Mouse (Mus musculus) hindbrain, embryonic 11.5 days (tissue): ENCODE results near the gene Hmga1b. TPM values are rescaled to one million over a fixed set of nuclear protein-coding genes. Genes with fewer than 3 reads are reported as not detected.

Experiments used
- ATAC-seq: fragments of 200-750 bp; cut with Nextera tagmentation; 2 replicates; pipeline ENCODE4 v1.8.0; 2017; ENCODE audit warnings: mild to moderate bottlenecking, moderate TSS enrichment, moderate library complexity; ENCODE audit not compliant: low FRiP score
- DNase-seq: peaks from one replicate; pipeline ENCODE4 v3.0.0-alpha.2; 2015; ENCODE audit warnings: low spot score
- H3K27ac ChIP-seq: fragments of 300-500 bp; sonication (generic); 2 replicates; pipeline ENCODE4 v1.5.1; 2014; ENCODE audit warnings: mild to moderate bottlenecking, low read depth, low read length
- H3K27me3 ChIP-seq: fragments of 300-500 bp; sonication (generic); 2 replicates; pipeline ENCODE4 v1.6.1; 2014; ENCODE audit warnings: mild to moderate bottlenecking, low read length, moderate library complexity, mixed read lengths; ENCODE audit not compliant: control insufficient read depth, insufficient read depth
- H3K36me3 ChIP-seq: fragments of 300-500 bp; sonication (generic); 2 replicates; pipeline ENCODE4 v1.6.1; 2014; ENCODE audit warnings: mild to moderate bottlenecking, low read length, moderate library complexity, mixed read lengths; ENCODE audit not compliant: control insufficient read depth, insufficient read depth
- H3K4me1 ChIP-seq: fragments of 300-500 bp; sonication (generic); replicated peaks from 2 replicates; pipeline ENCODE4 v1.6.1; 2014; ENCODE audit warnings: low read length, mixed read lengths; ENCODE audit not compliant: control insufficient read depth, insufficient read depth
- H3K4me2 ChIP-seq: fragments of 300-500 bp; sonication (generic); replicated peaks from 2 replicates; pipeline ENCODE4 v1.6.1; 2014; ENCODE audit warnings: mild to moderate bottlenecking, low read depth, low read length
- H3K4me3 ChIP-seq: fragments of 300-500 bp; sonication (generic); 2 replicates; pipeline ENCODE4 v1.5.1; 2014; ENCODE audit warnings: low read depth, low read length
- H3K9ac ChIP-seq: fragments of 300-500 bp; sonication (generic); 2 replicates; pipeline ENCODE4 v1.6.1; 2014; ENCODE audit warnings: low read depth, low read length
- H3K9me3 ChIP-seq: fragments of 300-500 bp; sonication (generic); 2 replicates; pipeline ENCODE4 v1.6.1; 2016; ENCODE audit warnings: low read length; ENCODE audit not compliant: control insufficient read depth
- WGBS: fragments of 180-500 bp; shearing (Covaris S2); extraction: QIAGEN DNeasy Blood & Tissue Kit; methylation state at CpG from one replicate; pipeline ENCODE4 v1.1.7; 2014; 5-methylcytosine and 5-hydroxymethylcytosine counted together
- polyA plus RNA-seq: library from polyadenylated mRNA; unstranded; fragments of >200 nt; fragmentation: Nextera tagmentation; extraction: Ambion mirVana; gene quantifications from 2 replicates; pipeline ENCODE4 v1.2.1, GENCODE M21; 2014

The Hmga1b gene
- polyA plus RNA-seq, 1 experiment from 2014 or later = 5.6 TPM

- Histone ChIP-seq H3K27ac (no peak overlapping the region), H3K9me3 (no peaks in the 10 kb centered on the region), H3K4me1 (no peaks in the 10 kb centered on the region), H3K36me3 (no peaks in the 10 kb centered on the region), H3K9ac (no peak overlapping the region), H3K4me3 (no peak overlapping the region), H3K4me2 (no peak overlapping the region), H3K27me3 (no peaks in the 10 kb centered on the region)
- DNase-seq (no peak), ATAC-seq (no peak)
- 88% methylated on average over 10 of the region's 10 CpGs for WGBS
These were observed 32.2 kb upstream of the Hmga1b start for GRCm38 (mm10) chr11:120730331-120730870.

- Histone ChIP-seq H3K9ac (no peak overlapping the region), H3K4me2 (no peak overlapping the region), H3K27ac (no peak overlapping the region), H3K36me3 (no peaks in the 10 kb centered on the region), H3K4me3 (no peak overlapping the region), H3K9me3 (no peaks in the 10 kb centered on the region), H3K27me3 (no peaks in the 10 kb centered on the region), H3K4me1 (no peaks in the 10 kb centered on the region)
- 88% methylated on average over 1 of the region's 1 CpGs for WGBS
- no peak for ATAC-seq
- no peak for DNase-seq
These were observed 31.2 kb upstream of the Hmga1b start for GRCm38 (mm10) chr11:120731395-120731794.

- Histone ChIP-seq H3K4me3 (no peak within 1 kb of the TSS), H3K4me1 (no peaks in the 10 kb centered on the region), H3K9ac (no peak within 1 kb of the TSS), H3K27ac (no peak within 1 kb of the TSS), H3K27me3 (no peaks in the 10 kb centered on the region), H3K9me3 (no peaks in the 10 kb centered on the region), H3K4me2 (no peak within 1 kb of the TSS; the same call in 1 of the 2 replicates), H3K36me3 (no peaks in the 10 kb centered on the region)
- ATAC-seq (no peak), DNase-seq (no peak)
- 73% methylated on average over 12 of the region's 12 CpGs for WGBS
These were observed 30.5 kb upstream of the Hmga1b start, which contains the start of gene Cbr2 for GRCm38 (mm10) chr11:120731858-120732680. Gene Cbr2 (minus strand): TSS chr11:120732114.

GRCm38 (mm10) chr11:120733521-120733920 is 29.1 kb upstream of the Hmga1b start:
- DNase-seq (no peak), ATAC-seq (no peak)
- Histone ChIP-seq H3K4me1 (no peaks in the 10 kb centered on the region), H3K9me3 (no peaks in the 10 kb centered on the region), H3K27me3 (no peaks in the 10 kb centered on the region), H3K4me3 (no peak overlapping the region), H3K36me3 (no peaks in the 10 kb centered on the region), H3K27ac (no peak overlapping the region), H3K4me2 (no peak overlapping the region), H3K9ac (no peak overlapping the region)
- WGBS = 72% methylated on average over 6 of the region's 6 CpGs

- H3K9ac ChIP-seq = no peak overlapping the region
- no peak overlapping the region for H3K4me3 ChIP-seq
- DNase-seq (no peak), ATAC-seq (no peak)
- no peaks in the 10 kb centered on the region for H3K27me3 ChIP-seq
- H3K9me3 ChIP-seq = no peaks in the 10 kb centered on the region
- no peak overlapping the region for H3K4me2 ChIP-seq
- no peaks in the 10 kb centered on the region for H3K36me3 ChIP-seq
- 79% methylated on average over 6 of the region's 6 CpGs for WGBS
- no peak overlapping the region for H3K27ac ChIP-seq
- H3K4me1 ChIP-seq = no peaks in the 10 kb centered on the region
These were observed 26.2 kb upstream of the Hmga1b start for GRCm38 (mm10) chr11:120736424-120736823.

- DNase-seq (no peak), ATAC-seq (no peak)
- Histone ChIP-seq H3K9me3 (no peaks in the 10 kb centered on the region), H3K4me2 (no peak overlapping the region), H3K9ac (no peak overlapping the region), H3K4me1 (no peaks in the 10 kb centered on the region), H3K4me3 (no peak overlapping the region), H3K36me3 (no peaks in the 10 kb centered on the region), H3K27me3 (no peaks in the 10 kb centered on the region), H3K27ac (no peak overlapping the region)
- WGBS = 87% methylated on average over 5 of the region's 5 CpGs
These were observed 21.6 kb upstream of the Hmga1b start for GRCm38 (mm10) chr11:120740981-120741380.

GRCm38 (mm10) chr11:120744121-120744701 is 18.4 kb upstream of the Hmga1b start:
- Histone ChIP-seq H3K27ac (no peak overlapping the region), H3K4me1 (no peaks in the 10 kb centered on the region), H3K9me3 (no peaks in the 10 kb centered on the region), H3K36me3 (no peaks in the 10 kb centered on the region), H3K4me3 (no peak overlapping the region), H3K4me2 (no peak overlapping the region), H3K9ac (no peak overlapping the region), H3K27me3 (no peaks in the 10 kb centered on the region)
- no peak for DNase-seq
- no peak for ATAC-seq
- WGBS = 84% methylated on average over 7 of the region's 7 CpGs

GRCm38 (mm10) chr11:120747974-120748373 is 14.6 kb upstream of the Hmga1b start:
- 88% methylated on average over 4 of the region's 4 CpGs for WGBS
- no peaks in the 10 kb centered on the region for H3K27me3 ChIP-seq
- no peak overlapping the region for H3K4me3 ChIP-seq

More at GRCm38 (mm10) chr11:120747974-120748373, 14.6 kb upstream of the Hmga1b start:
- ATAC-seq (no peak), DNase-seq (no peak)
- H3K36me3 ChIP-seq = no peaks in the 10 kb centered on the region
- no peak overlapping the region for H3K4me2 ChIP-seq
- H3K4me1 ChIP-seq = no peaks in the 10 kb centered on the region
- no peaks in the 10 kb centered on the region for H3K9me3 ChIP-seq
- H3K9ac ChIP-seq = no peak overlapping the region
- no peak overlapping the region for H3K27ac ChIP-seq
